Mouse (Mus musculus) midbrain, postnatal 0 days (tissue): Measurements from ENCODE around the gene Vamp5. TPM values are rescaled to one million over a fixed set of nuclear protein-coding genes. Genes with fewer than 3 reads are reported as not detected.

Source experiments
- ATAC-seq: fragments of 200-750 bp; cut with Nextera tagmentation; 2 replicates; pipeline ENCODE4 v1.8.0; 2017; ENCODE audit warnings: moderate number of reproducible peaks, mild to moderate bottlenecking, moderate TSS enrichment, moderate library complexity; ENCODE audit not compliant: low FRiP score
- DNase-seq: peaks from one replicate; pipeline ENCODE4 v3.0.0-alpha.2; 2015; ENCODE audit warnings: low spot score
- H3K27ac ChIP-seq: fragments of 300-500 bp; sonication (generic); 2 replicates; pipeline ENCODE4 v1.5.1; 2014; ENCODE audit warnings: low read depth, mild to moderate bottlenecking, low read length, mixed read lengths
- H3K27me3 ChIP-seq: fragments of 300-500 bp; sonication (generic); 2 replicates; pipeline ENCODE4 v1.6.1; 2014; ENCODE audit warnings: low read length, control low read depth, mixed read lengths; ENCODE audit not compliant: insufficient read depth
- H3K36me3 ChIP-seq: fragments of 300-500 bp; sonication (generic); 2 replicates; pipeline ENCODE4 v1.6.1; 2014; ENCODE audit warnings: low read length, control low read depth, mixed read lengths; ENCODE audit not compliant: insufficient read depth
- H3K4me1 ChIP-seq: fragments of 300-500 bp; sonication (generic); 2 replicates; pipeline ENCODE4 v1.6.1; 2014; ENCODE audit warnings: mild to moderate bottlenecking, control low read depth, antibody characterized with exemption, low read length, mixed read lengths; ENCODE audit not compliant: insufficient read depth
- H3K4me2 ChIP-seq: fragments of 300-500 bp; sonication (generic); 2 replicates; pipeline ENCODE4 v1.6.1; 2014; ENCODE audit warnings: low read depth, mild to moderate bottlenecking, low read length, mixed read lengths; ENCODE audit not compliant: poor library complexity, severe bottlenecking
- H3K4me3 ChIP-seq: fragments of 300-500 bp; sonication (generic); 2 replicates; pipeline ENCODE4 v1.5.1; 2014; ENCODE audit warnings: low read depth, mild to moderate bottlenecking, low read length, moderate library complexity
- H3K9ac ChIP-seq: fragments of 300-500 bp; sonication (generic); replicated peaks from 2 replicates; pipeline ENCODE4 v1.6.1; 2014; ENCODE audit warnings: mild to moderate bottlenecking, low read length, moderate library complexity, mixed read lengths; ENCODE audit not compliant: poor library complexity, severe bottlenecking
- H3K9me3 ChIP-seq: fragments of 300-500 bp; sonication (generic); 2 replicates; pipeline ENCODE4 v1.6.1; 2016; ENCODE audit warnings: low read length, control low read depth
- CTCF ChIP-seq: IDR thresholded peaks from 2 replicates; pipeline ENCODE4 v1.5.1; 2016; ENCODE audit warnings: antibody characterized with exemption, mild to moderate bottlenecking
- WGBS: fragments of 180-500 bp; shearing (Covaris S2); extraction: QIAGEN DNeasy Blood & Tissue Kit; methylation state at CpG from one replicate; pipeline ENCODE4 v1.1.7; 2014; 5-methylcytosine and 5-hydroxymethylcytosine counted together
- polyA plus RNA-seq: library from polyadenylated mRNA; unstranded; fragments of >200 nt; fragmentation: Nextera tagmentation; extraction: Ambion mirVana; gene quantifications from 2 replicates; pipeline ENCODE4 v1.2.1, GENCODE M21; 2015
- total RNA-seq: library from RNA; depleted of rRNA; stranded (reverse); fragments of >200 nt; gene quantifications from 2 replicates; pipeline ENCODE4 v1.2.3, GENCODE M21; 2014; rRNA removed

The Vamp5 gene
- total and polyA plus RNA-seq, 2 experiments from 2014 or later: 6.5 to 14.4 TPM

GRCm38 (mm10) chr6:72323786-72324508 lies 56.3 kb downstream of the Vamp5 start:
- Histone ChIP-seq H3K9me3 (no peaks in the 10 kb centered on the region), H3K4me1 (no peaks in the 10 kb centered on the region), H3K4me2 (no peak overlapping the region), H3K36me3 (peaks cover 71% of the 10 kb centered on the region), H3K9ac (no peak overlapping the region), H3K27ac (no peak overlapping the region), H3K27me3 (no peaks in the 10 kb centered on the region), H3K4me3 (no peak overlapping the region)
- ATAC-seq (no peak), DNase-seq (no peak)
- no peak for TF ChIP-seq CTCF
- WGBS: 92% methylated on average over 6 of the region's 6 CpGs

GRCm38 (mm10) chr6:72322936-72323335 lies 57.3 kb downstream of the Vamp5 start:
- DNase-seq (no peak), ATAC-seq (no peak)
- H3K36me3 ChIP-seq: peaks cover 68% of the 10 kb centered on the region
- TF ChIP-seq CTCF: no peak
- H3K27me3 ChIP-seq: no peaks in the 10 kb centered on the region
- WGBS: 87% methylated on average over 3 of the region's 3 CpGs
- no peak overlapping the region for H3K27ac ChIP-seq
- no peak overlapping the region for H3K4me3 ChIP-seq
- H3K9ac ChIP-seq: no peak overlapping the region
- H3K4me2 ChIP-seq: no peak overlapping the region
- no peaks in the 10 kb centered on the region for H3K9me3 ChIP-seq
- no peaks in the 10 kb centered on the region for H3K4me1 ChIP-seq

- no peaks in the 10 kb centered on the region for H3K9me3 ChIP-seq
- WGBS: 81% methylated on average over 11 of the region's 11 CpGs
- H3K36me3 ChIP-seq: peaks cover 61% of the 10 kb centered on the region
- no peak overlapping the region for H3K4me3 ChIP-seq
- no peak for ATAC-seq
- peak; percentile 65 for TF ChIP-seq CTCF
- H3K27me3 ChIP-seq: no peaks in the 10 kb centered on the region
- no peak overlapping the region for H3K4me2 ChIP-seq
- H3K27ac ChIP-seq: no peak overlapping the region
- DNase-seq: peak; percentile 35
- H3K4me1 ChIP-seq: no peaks in the 10 kb centered on the region
- H3K9ac ChIP-seq: no peak overlapping the region
These were observed 61.2 kb downstream of the Vamp5 start for GRCm38 (mm10) chr6:72319019-72319418.

Other genes starting within 250 kb of the Vamp5 start
- gene Atoh8, start 144.9 kb downstream of the Vamp5 start, total RNA-seq: 1.8 and 3.7 TPM in 2 replicates
- gene Atoh8, start 144.9 kb downstream of the Vamp5 start, polyA plus RNA-seq: 1.9 and 2.3 TPM in 2 replicates
- 1.9 and 3.0 TPM in 2 replicates for gene Sftpb, start 75.9 kb downstream of the Vamp5 start, total RNA-seq
- gene Sftpb, start 75.9 kb downstream of the Vamp5 start, polyA plus RNA-seq: 0.19 and 0.20 TPM in 2 replicates
- 43.7 and 45.3 TPM in 2 replicates for gene Usp39, start 35.3 kb downstream of the Vamp5 start, total RNA-seq
- 34.5 and 35.5 TPM in 2 replicates for gene Usp39, start 35.3 kb downstream of the Vamp5 start, polyA plus RNA-seq
- 9.5 and 10.0 TPM in 2 replicates for gene 0610030E20Rik, start 33.2 kb downstream of the Vamp5 start, total RNA-seq
- 13.3 and 14.7 TPM in 2 replicates for gene 0610030E20Rik, start 33.2 kb downstream of the Vamp5 start, polyA plus RNA-seq
- 23.1 and 28.5 TPM in 2 replicates for gene Tmem150a, start 25.0 kb downstream of the Vamp5 start, total RNA-seq
- gene Tmem150a, start 25.0 kb downstream of the Vamp5 start, polyA plus RNA-seq: 12.9 and 14.9 TPM in 2 replicates
- gene Rnf181, start 13.5 kb downstream of the Vamp5 start, total RNA-seq: 64.5 and 87.3 TPM in 2 replicates
- 120 and 131 TPM in 2 replicates for gene Rnf181, start 13.5 kb downstream of the Vamp5 start, polyA plus RNA-seq
- gene Vamp8, start 10.2 kb upstream of the Vamp5 start, total RNA-seq: 6.0 and 11.6 TPM in 2 replicates
- gene Vamp8, start 10.2 kb upstream of the Vamp5 start, polyA plus RNA-seq: 23.7 and 24.8 TPM in 2 replicates
- gene Ggcx, start 33.8 kb upstream of the Vamp5 start, total RNA-seq: 18.8 and 19.0 TPM in 2 replicates
- gene Ggcx, start 33.8 kb upstream of the Vamp5 start, polyA plus RNA-seq: 10.7 and 11.0 TPM in 2 replicates
- gene Mat2a, start 59.1 kb upstream of the Vamp5 start, total RNA-seq: 120 and 150 TPM in 2 replicates
- gene Mat2a, start 59.1 kb upstream of the Vamp5 start, polyA plus RNA-seq: 279 and 298 TPM in 2 replicates
- gene Sh2d6, start 141.2 kb upstream of the Vamp5 start, total RNA-seq: 0.28 TPM in 1 of 2 replicates, not detected in the other
- gene Sh2d6, start 141.2 kb upstream of the Vamp5 start, polyA plus RNA-seq: 0.25 and 0.48 TPM in 2 replicates
- 6.7 and 12.2 TPM in 2 replicates for gene Capg, start 163.9 kb upstream of the Vamp5 start, total RNA-seq
- gene Capg, start 163.9 kb upstream of the Vamp5 start, polyA plus RNA-seq: 6.3 and 8.0 TPM in 2 replicates
- gene Elmod3, start 217.9 kb upstream of the Vamp5 start, total RNA-seq: 12.5 and 18.3 TPM in 2 replicates
- 16.0 and 17.9 TPM in 2 replicates for gene Elmod3, start 217.9 kb upstream of the Vamp5 start, polyA plus RNA-seq
- 4.4 and 4.5 TPM in 2 replicates for gene Retsat, start 218.0 kb upstream of the Vamp5 start, total RNA-seq
- 6.8 and 7.5 TPM in 2 replicates for gene Retsat, start 218.0 kb upstream of the Vamp5 start, polyA plus RNA-seq
- gene Tgoln1, start 236.5 kb upstream of the Vamp5 start, total RNA-seq: 34.2 and 36.2 TPM in 2 replicates
- 37.7 and 39.2 TPM in 2 replicates for gene Tgoln1, start 236.5 kb upstream of the Vamp5 start, polyA plus RNA-seq